Comparison of ENCODE assay signal across 28 mouse cellular contexts in the genomic region with DNA sequence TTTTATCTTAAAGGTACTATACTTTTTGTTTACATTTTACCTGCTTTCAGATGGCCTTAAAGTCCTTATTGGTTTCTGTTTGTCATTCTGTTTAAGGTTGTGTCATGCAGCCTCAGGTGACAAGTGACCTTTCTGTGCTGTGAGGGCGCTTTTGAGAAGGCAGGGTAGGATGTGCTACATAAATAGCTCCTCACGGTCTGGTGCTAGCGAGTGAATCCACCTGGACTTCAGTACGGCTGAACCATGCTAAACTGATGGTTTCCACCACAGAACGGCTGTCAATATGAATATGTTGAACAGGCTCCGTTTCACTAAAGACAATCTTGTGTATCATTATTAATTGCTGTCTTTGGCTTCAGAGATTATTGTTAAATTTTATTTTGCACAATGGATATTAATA. TPM values are rescaled to one million over a fixed set of nuclear protein-coding genes. Genes with fewer than 3 reads are reported as not detected.
DNase-seq lines count a peak whose midpoint lies in the region; ATAC-seq and TF ChIP-seq lines count a peak whose summit lies in the region.
"Had no signal": no experiment of that assay in that cellular context is flagged by ENCODE, and none has a peak within 500 bp of the region (broad histone marks: within the 10 kb centered on the region; RNA-seq: fewer than 3 reads in every experiment).

No protein-coding gene starts in this region.

- no peaks in the 10 kb centered on the region for H3K4me1 ChIP-seq in lung, embryonic 14.5 days (ENCODE audit: insufficient read depth)
- H3K4me1 ChIP-seq in lung, adult 2 months (ENCODE audit: control insufficient read depth, insufficient read depth, low read length): no peaks in the 10 kb centered on the region
- no peaks in the 10 kb centered on the region for H3K4me1 ChIP-seq in midbrain, embryonic 11.5 days (ENCODE audit: control insufficient read depth, insufficient read depth, low read length)
- H3K4me1 ChIP-seq in midbrain, embryonic 14.5 days (ENCODE audit: control insufficient read depth, insufficient read depth, low read length): no peaks in the 10 kb centered on the region
- no peaks in the 10 kb centered on the region for H3K4me1 ChIP-seq in forebrain, embryonic 15.5 days
- H3K4me1 ChIP-seq: embryonic facial prominence, embryonic 13.5 days; heart, embryonic 15.5 days; hindbrain, embryonic 10.5 days; hindbrain, embryonic 13.5 days had no signal

- TF ChIP-seq POLR2A in lung, adult 2 months (IDR thresholded peaks at IDR 0.05; ENCODE audit: borderline replicate concordance, extremely low read depth, low read depth, low read length): no peak

- no peak overlapping the region for H3K27ac ChIP-seq in lung, embryonic 14.5 days (ENCODE audit: low read depth)
- no peak overlapping the region for H3K27ac ChIP-seq in midbrain, embryonic 11.5 days (ENCODE audit: low read depth, low read length)
- no peak overlapping the region for H3K27ac ChIP-seq in midbrain, embryonic 14.5 days (replicated peaks; ENCODE audit: low read depth, low read length)
- no peak overlapping the region for H3K27ac ChIP-seq in forebrain, embryonic 15.5 days (replicated peaks)
- H3K27ac ChIP-seq: embryonic facial prominence, embryonic 10.5 days; embryonic facial prominence, embryonic 13.5 days; forebrain, embryonic 12.5 days; heart, embryonic 15.5 days; hindbrain, embryonic 10.5 days; hindbrain, embryonic 13.5 days had no signal

- no peaks in the 10 kb centered on the region for H3K9me3 ChIP-seq in lung, embryonic 14.5 days (ENCODE audit: low read depth, low read length)
- no peaks in the 10 kb centered on the region for H3K9me3 ChIP-seq in midbrain, embryonic 11.5 days (ENCODE audit: control insufficient read depth, low read length)
- no peaks in the 10 kb centered on the region for H3K9me3 ChIP-seq in midbrain, embryonic 14.5 days (ENCODE audit: control insufficient read depth, low read length)
- no peaks in the 10 kb centered on the region for H3K9me3 ChIP-seq in forebrain, embryonic 15.5 days
- H3K9me3 ChIP-seq: embryonic facial prominence, embryonic 10.5 days; embryonic facial prominence, embryonic 13.5 days; forebrain, embryonic 12.5 days; heart, embryonic 12.5 days; heart, embryonic 15.5 days; hindbrain, embryonic 10.5 days; hindbrain, embryonic 13.5 days had no signal

- no peaks in the 10 kb centered on the region for H3K27me3 ChIP-seq in lung, embryonic 14.5 days (ENCODE audit: insufficient read depth, low read length)
- no peaks in the 10 kb centered on the region for H3K27me3 ChIP-seq in midbrain, embryonic 11.5 days (ENCODE audit: control insufficient read depth, insufficient read depth, low read length)
- H3K27me3 ChIP-seq in midbrain, embryonic 14.5 days (ENCODE audit: control insufficient read depth, insufficient read depth, low read length): no peaks in the 10 kb centered on the region
- H3K27me3 ChIP-seq in forebrain, embryonic 15.5 days: no peaks in the 10 kb centered on the region
- H3K27me3 ChIP-seq: embryonic facial prominence, embryonic 13.5 days; forebrain, embryonic 12.5 days; heart, embryonic 12.5 days; heart, embryonic 15.5 days; hindbrain, embryonic 13.5 days had no signal

- H3K4me2 ChIP-seq in lung, embryonic 14.5 days: no peak overlapping the region
- no peak overlapping the region for H3K4me2 ChIP-seq in midbrain, embryonic 11.5 days
- no peak overlapping the region for H3K4me2 ChIP-seq in midbrain, embryonic 14.5 days (ENCODE audit: low read length)
- H3K4me2 ChIP-seq in forebrain, embryonic 15.5 days (replicated peaks): no peak overlapping the region
- H3K4me2 ChIP-seq: embryonic facial prominence, embryonic 13.5 days; forebrain, embryonic 12.5 days; heart, embryonic 12.5 days; heart, embryonic 15.5 days; hindbrain, embryonic 13.5 days had no signal

- H3K36me3 ChIP-seq in lung, embryonic 14.5 days (ENCODE audit: insufficient read depth): peaks cover 17% of the 10 kb centered on the region; the same call in 1 of the 2 replicates
- no peaks in the 10 kb centered on the region for H3K36me3 ChIP-seq in midbrain, embryonic 11.5 days (ENCODE audit: control insufficient read depth, insufficient read depth, low read length)
- H3K36me3 ChIP-seq in midbrain, embryonic 14.5 days (ENCODE audit: control insufficient read depth, insufficient read depth, low read length): no peaks in the 10 kb centered on the region; the same call in 1 of the 2 replicates
- H3K36me3 ChIP-seq in forebrain, embryonic 15.5 days: no peaks in the 10 kb centered on the region

- DNase-seq in lung, embryonic 14.5 days: peak; percentile 75
- DNase-seq in lung, adult 2 months: no peak
- DNase-seq in midbrain, embryonic 11.5 days (ENCODE audit: low spot score, missing footprints): peak; percentile 57
- DNase-seq in midbrain, embryonic 14.5 days: no peak
- peak; percentile 12 for DNase-seq in lung, postnatal 10 days
- DNase-seq in lung, postnatal 36 days: peak; percentile 35
- DNase-seq: adrenal gland, adult 8-10 months; adrenal gland, postnatal 25 days; cerebellum, adult 11-12 months; cerebellum, adult 8-10 months; cerebellum, postnatal 14 days; gastrocnemius, postnatal 10 days; gastrocnemius, postnatal 36 days; heart, postnatal 10 days; heart, postnatal 36 days had no signal

- no peak for TF ChIP-seq CTCF in lung, embryonic 14.5 days (IDR thresholded peaks at IDR 0.05; ENCODE audit: low read depth)
- TF ChIP-seq CTCF in lung, adult 2 months (IDR thresholded peaks at IDR 0.05; ENCODE audit: insufficient read depth, low read length): no peak

- no peak overlapping the region for H3K4me3 ChIP-seq in lung, embryonic 14.5 days (ENCODE audit: low read depth, low read length)
- no peak overlapping the region for H3K4me3 ChIP-seq in lung, adult 2 months (replicated peaks; ENCODE audit: extremely low read depth, low read depth, low read length)
- no peak overlapping the region for H3K4me3 ChIP-seq in midbrain, embryonic 11.5 days (ENCODE audit: low read depth, low read length)
- H3K4me3 ChIP-seq in midbrain, embryonic 14.5 days (replicated peaks; ENCODE audit: low read depth, low read length): no peak overlapping the region
- H3K4me3 ChIP-seq in forebrain, embryonic 15.5 days: no peak overlapping the region
- H3K4me3 ChIP-seq: embryonic facial prominence, embryonic 10.5 days; embryonic facial prominence, embryonic 13.5 days; erythroblast, embryonic 14.5 days; forebrain, embryonic 12.5 days; heart, embryonic 12.5 days; heart, embryonic 15.5 days; hindbrain, embryonic 10.5 days; hindbrain, embryonic 13.5 days had no signal

- no peak overlapping the region for H3K9ac ChIP-seq in lung, embryonic 14.5 days
- H3K9ac ChIP-seq in midbrain, embryonic 11.5 days (ENCODE audit: low read length): no peak overlapping the region
- H3K9ac ChIP-seq in midbrain, embryonic 14.5 days (replicated peaks; ENCODE audit: low read length): no peak overlapping the region
- no peak overlapping the region for H3K9ac ChIP-seq in forebrain, embryonic 15.5 days (replicated peaks)
- H3K9ac ChIP-seq: embryonic facial prominence, embryonic 13.5 days; forebrain, embryonic 12.5 days; heart, embryonic 12.5 days; heart, embryonic 15.5 days; hindbrain, embryonic 13.5 days had no signal

- no peak for ATAC-seq in lung, embryonic 14.5 days (ENCODE audit: insufficient read depth)
- no peak for ATAC-seq in midbrain, embryonic 11.5 days (ENCODE audit: low FRiP score)
- no peak for ATAC-seq in midbrain, embryonic 14.5 days (ENCODE audit: low FRiP score, low TSS enrichment)
- no peak for ATAC-seq in forebrain, embryonic 15.5 days (replicated peaks)
- ATAC-seq: activated CD4-positive, CD25-positive, alpha-beta regulatory T cell, adult 4 months; CD4-positive, CD25-positive, alpha-beta regulatory T cell, adult 4 months; forebrain, embryonic 16.5 days; hindbrain, embryonic 16.5 days had no signal

- 24% methylated on average over 6 of the region's 6 CpGs for WGBS in lung, embryonic 14.5 days
- WGBS in lung, adult 2 months: 62% methylated on average over 6 of the region's 6 CpGs
- WGBS in midbrain, embryonic 11.5 days: 92% methylated on average over 6 of the region's 6 CpGs
- WGBS in midbrain, embryonic 14.5 days: 78% methylated on average over 6 of the region's 6 CpGs
- WGBS in forebrain, embryonic 15.5 days: 82% methylated on average over 6 of the region's 6 CpGs

RNA-seq across cellular contexts. Expression of a gene that starts 52.5 kb away (rescaled TPM):
- polyA plus RNA-seq in lung, embryonic 14.5 days (2014; fragmentation: Nextera tagmentation; extraction: Ambion mirVana): 47.4 and 48.6 TPM in 2 replicates
- 9.9 and 15.4 TPM in 2 replicates for polyA plus RNA-seq in lung, adult 2 months (2012; rRNA removed)
- polyA plus RNA-seq in midbrain, embryonic 11.5 days (2014; fragmentation: Nextera tagmentation; extraction: Ambion mirVana): 25.2 and 26.6 TPM in 2 replicates
- 7.9 and 13.1 TPM in 2 replicates for polyA plus RNA-seq in midbrain, embryonic 14.5 days (2014; fragmentation: Nextera tagmentation; extraction: Ambion mirVana)
- polyA plus RNA-seq in forebrain, embryonic 15.5 days (2015; fragmentation: Nextera tagmentation; extraction: Ambion mirVana): 8.6 and 10.8 TPM in 2 replicates
- polyA plus RNA-seq: erythroblast, embryonic 14.5 days had no signal

Comparison
In these comparisons a context has a peak if more than half of its experiments do, and no peak if none do; other contexts are left out.
1. DNase-seq: peak in lung, embryonic 14.5 days (single experiment), midbrain, embryonic 11.5 days (single experiment), lung, postnatal 10 days (single experiment) and lung, postnatal 36 days (single experiment); none in lung, adult 2 months (single experiment) and midbrain, embryonic 14.5 days (single experiment).